In genomic region chr9:44733671-44734523, GRCm38 (mm10) we compare ENCODE assay signal across 8 mouse cellular contexts. TPM values are rescaled to one million over a fixed set of nuclear protein-coding genes. Genes with fewer than 3 reads are reported as not detected.
DNase-seq lines count a peak whose midpoint lies in the region; ATAC-seq and TF ChIP-seq lines count a peak whose summit lies in the region.

No protein-coding gene starts in this region.

- H3K27me3 ChIP-seq in forebrain, embryonic 14.5 days (replicated peaks; ENCODE audit: control insufficient read depth, insufficient read depth, low read length), result no peaks in the 10 kb centered on the region; the same call in 1 of the 2 replicates
- H3K27me3 ChIP-seq in limb, embryonic 10.5 days (ENCODE audit: low read depth, poor library complexity, severe bottlenecking), result peaks cover 35% of the 10 kb centered on the region
- H3K27me3 ChIP-seq in stomach, embryonic 15.5 days (replicated peaks), result 0 out of 2 replicates have a peak, but pooled peaks cover 7% of the 10 kb centered on the region

- H3K4me1 ChIP-seq in bone marrow macrophage, adult 2 months (ENCODE audit: control insufficient read depth, insufficient read depth, low read length), result peaks cover 2% of the 10 kb centered on the region; the same call in 1 of the 2 replicates
- H3K4me1 ChIP-seq in forebrain, embryonic 14.5 days (ENCODE audit: control insufficient read depth, insufficient read depth, low read length), result peaks cover 15% of the 10 kb centered on the region
- peaks cover 54% of the 10 kb centered on the region for H3K4me1 ChIP-seq in limb, embryonic 10.5 days
- H3K4me1 ChIP-seq in stomach, embryonic 15.5 days, result peaks cover 24% of the 10 kb centered on the region

- H3K27ac ChIP-seq in left cerebral cortex, adult 2 months, result peak overlapping the region; percentile 81
- no peak overlapping the region for H3K27ac ChIP-seq in bone marrow macrophage, adult 2 months (ENCODE audit: insufficient read depth, low read depth, low read length)
- 0 out of 2 replicates have a peak overlapping the region, but pooled peaks have one; percentile 9 for H3K27ac ChIP-seq in forebrain, embryonic 14.5 days (ENCODE audit: low read depth, low read length)
- H3K27ac ChIP-seq in limb, embryonic 10.5 days, result peak overlapping the region; percentile 88
- H3K27ac ChIP-seq in stomach, embryonic 15.5 days, result peak overlapping the region; percentile 68

- peak in 1 of 2 experiments; percentile 60 for DNase-seq in left cerebral cortex, adult 2 months (ENCODE audit: extremely low spot score in 1 of 2, low spot score in 2 of 2)
- no peak for DNase-seq in left cerebral cortex, adult 11 months (ENCODE audit: low spot score)
- DNase-seq in forebrain, embryonic 14.5 days (ENCODE audit: low spot score), result peak; percentile 35
- DNase-seq in limb, embryonic 10.5 days (ENCODE audit: low spot score), result peak; percentile 74

- intact Hi-C loops in left cerebral cortex, adult 2 months (cut with DNase I), result loop anchor here (1.0 to 5.0 kb wide), 2 partner anchors 42 to 79 kb away; no protein-coding TSS in a partner anchor

- TF ChIP-seq CTCF in left cerebral cortex, adult 2 months (IDR thresholded peaks at IDR 0.05), result no peak
- TF ChIP-seq CTCF in bone marrow macrophage, adult 2 months (IDR thresholded peaks at IDR 0.05; ENCODE audit: low read depth, low read length), result no peak

- TF ChIP-seq POLR2A in bone marrow macrophage, adult 2 months (IDR thresholded peaks at IDR 0.05; ENCODE audit: borderline replicate concordance, low read depth, low read length), result no peak

- peak overlapping the region; percentile 99 for H3K4me2 ChIP-seq in forebrain, embryonic 14.5 days (ENCODE audit: low read length)
- H3K4me2 ChIP-seq in stomach, embryonic 15.5 days, result peak overlapping the region; percentile 94

- peak overlapping the region; percentile 71 for H3K9ac ChIP-seq in forebrain, embryonic 14.5 days (ENCODE audit: low read length)
- peak overlapping the region; percentile 52 for H3K9ac ChIP-seq in stomach, embryonic 15.5 days

- H3K36me3 ChIP-seq in forebrain, embryonic 14.5 days (ENCODE audit: control insufficient read depth, insufficient read depth, low read length), result no peaks in the 10 kb centered on the region
- no peaks in the 10 kb centered on the region for H3K36me3 ChIP-seq in limb, embryonic 10.5 days
- no peaks in the 10 kb centered on the region for H3K36me3 ChIP-seq in stomach, embryonic 15.5 days

- peak; percentile 56 for ATAC-seq in forebrain, embryonic 14.5 days
- peak; percentile 13 to 14; a peak in 2 of 4 replicates for ATAC-seq in hematopoietic stem cell, adult 5-6 weeks (replicated peaks in 1 of 2; ENCODE audit: insufficient read depth in 1 of 2, low FRiP score in 2 of 2, low TSS enrichment in 1 of 2, low read depth in 1 of 2, poor library complexity in 2 of 2, severe bottlenecking in 2 of 2)
- 0 out of 2 replicates have a peak, but pooled peaks have one; percentile 12 for ATAC-seq in megakaryocyte-erythroid progenitor cell, adult 5-6 weeks (replicated peaks; ENCODE audit: low FRiP score, low TSS enrichment, poor library complexity, severe bottlenecking)
- ATAC-seq in stomach, embryonic 15.5 days (ENCODE audit: insufficient read depth, low FRiP score, low read depth), result peak; percentile 48

- H3K4me3 ChIP-seq in left cerebral cortex, adult 2 months, result peak overlapping the region; percentile 62
- H3K4me3 ChIP-seq in bone marrow macrophage, adult 2 months (ENCODE audit: insufficient read depth, low read length), result peak overlapping the region; percentile 59
- peak overlapping the region; percentile 55 for H3K4me3 ChIP-seq in forebrain, embryonic 14.5 days (ENCODE audit: low read depth, low read length)
- H3K4me3 ChIP-seq in limb, embryonic 10.5 days, result peak overlapping the region; percentile 84
- H3K4me3 ChIP-seq in stomach, embryonic 15.5 days (replicated peaks), result peak overlapping the region; percentile 54

- under 1% methylated on average over 73 of the region's 79 CpGs for WGBS in forebrain, embryonic 14.5 days
- 1% methylated on average over 79 of the region's 79 CpGs for WGBS in limb, embryonic 10.5 days
- 1% methylated on average over 79 of the region's 79 CpGs for WGBS in stomach, embryonic 15.5 days

- H3K9me3 ChIP-seq in forebrain, embryonic 14.5 days (replicated peaks; ENCODE audit: control insufficient read depth, low read length), result no peaks in the 10 kb centered on the region
- H3K9me3 ChIP-seq in limb, embryonic 10.5 days (replicated peaks), result no peaks in the 10 kb centered on the region
- H3K9me3 ChIP-seq in stomach, embryonic 15.5 days, result no peaks in the 10 kb centered on the region

RNA-seq across cellular contexts. Expression of gene Phldb1, which starts 1.1 kb away (rescaled TPM):
- 10 to 100 TPM; 62.0 to 75.6 TPM for total RNA-seq in left cerebral cortex, adult 2 months (2021)
- 4.3 and 4.4 TPM in 2 replicates for polyA plus RNA-seq in bone marrow macrophage, adult 2 months (2012; ENCODE audit: insufficient read depth, insufficient read length, missing spikeins)
- polyA plus RNA-seq in forebrain, embryonic 14.5 days (2014; fragmentation: Nextera tagmentation; extraction: Ambion mirVana), result 29.5 and 42.9 TPM in 2 replicates
- total RNA-seq in hematopoietic stem cell, adult 5-6 weeks (2017), result 11.1 and 18.7 TPM in 2 replicates
- 37.9 and 55.9 TPM in 2 replicates for polyA plus RNA-seq in limb, embryonic 10.5 days (2016; fragmentation: Nextera tagmentation; extraction: Ambion mirVana)
- total RNA-seq in megakaryocyte-erythroid progenitor cell, adult 5-6 weeks (2014; fragmentation: Nextera tagmentation), result 3.7 and 5.3 TPM in 2 replicates
- total RNA-seq in megakaryocyte-erythroid progenitor cell, adult 5-6 weeks (2017), result 1.6 and 14.1 TPM in 2 replicates
- polyA plus RNA-seq in stomach, embryonic 15.5 days (2015; fragmentation: Nextera tagmentation; extraction: Ambion mirVana), result 24.0 and 25.4 TPM in 2 replicates

RNA-seq across cellular contexts. Expression of gene Arcn1, which starts 33.7 kb away (rescaled TPM):
- total RNA-seq in left cerebral cortex, adult 2 months (2021), result 100 to 1,000 TPM in 1 of 2 experiments, 10 to 100 TPM in 1; 78.3 to 102 TPM
- 79.8 and 86.7 TPM in 2 replicates for polyA plus RNA-seq in bone marrow macrophage, adult 2 months (2012; ENCODE audit: insufficient read depth, insufficient read length, missing spikeins)
- polyA plus RNA-seq in forebrain, embryonic 14.5 days (2014; fragmentation: Nextera tagmentation; extraction: Ambion mirVana), result 138 and 152 TPM in 2 replicates
- total RNA-seq in hematopoietic stem cell, adult 5-6 weeks (2017), result 132 and 175 TPM in 2 replicates
- 172 and 193 TPM in 2 replicates for polyA plus RNA-seq in limb, embryonic 10.5 days (2016; fragmentation: Nextera tagmentation; extraction: Ambion mirVana)
- 111 and 119 TPM in 2 replicates for total RNA-seq in megakaryocyte-erythroid progenitor cell, adult 5-6 weeks (2014; fragmentation: Nextera tagmentation)
- 177 and 182 TPM in 2 replicates for total RNA-seq in megakaryocyte-erythroid progenitor cell, adult 5-6 weeks (2017)
- 189 and 208 TPM in 2 replicates for polyA plus RNA-seq in stomach, embryonic 15.5 days (2015; fragmentation: Nextera tagmentation; extraction: Ambion mirVana)

RNA-seq across cellular contexts. Expression of gene Ift46, which starts 33.8 kb away (rescaled TPM):
- total RNA-seq in left cerebral cortex, adult 2 months (2021), result 10 to 100 TPM; 60.7 to 67.5 TPM
- polyA plus RNA-seq in bone marrow macrophage, adult 2 months (2012; ENCODE audit: insufficient read depth, insufficient read length, missing spikeins), result 75.1 and 86.7 TPM in 2 replicates
- 178 and 206 TPM in 2 replicates for polyA plus RNA-seq in forebrain, embryonic 14.5 days (2014; fragmentation: Nextera tagmentation; extraction: Ambion mirVana)
- 40.8 and 56.6 TPM in 2 replicates for total RNA-seq in hematopoietic stem cell, adult 5-6 weeks (2017)
- polyA plus RNA-seq in limb, embryonic 10.5 days (2016; fragmentation: Nextera tagmentation; extraction: Ambion mirVana), result 115 and 146 TPM in 2 replicates
- 27.7 and 31.3 TPM in 2 replicates for total RNA-seq in megakaryocyte-erythroid progenitor cell, adult 5-6 weeks (2014; fragmentation: Nextera tagmentation)
- total RNA-seq in megakaryocyte-erythroid progenitor cell, adult 5-6 weeks (2017), result 24.1 and 28.7 TPM in 2 replicates
- 84.3 and 84.4 TPM in 2 replicates for polyA plus RNA-seq in stomach, embryonic 15.5 days (2015; fragmentation: Nextera tagmentation; extraction: Ambion mirVana)
